Mouse (Mus musculus) bone marrow, adult 2 months (tissue): ENCODE data around the gene Defa17.
"Not testable (repeated sequence)": the region's sequence is repeated elsewhere in the genome, so short reads cannot be mapped to it uniquely, and the experiment has no call there.

Experiments used
- CTCF ChIP-seq: fragments of 200-500 bp; IDR thresholded peaks from 2 replicates; pipeline ENCODE4 v1.5.1; 2011; ENCODE audit warnings: low read length, control low read depth; ENCODE audit not compliant: control insufficient read depth, insufficient read depth
- POLR2A ChIP-seq: fragments of 200-500 bp; IDR thresholded peaks from 2 replicates; pipeline ENCODE4 v1.6.1; 2011; ENCODE audit warnings: low read depth, mild to moderate bottlenecking, control low read depth, low read length, borderline replicate concordance; ENCODE audit not compliant: control insufficient read depth

- not testable (repeated sequence) for TF ChIP-seq POLR2A, CTCF
Measured at GRCm38 (mm10) chr8:21617883-21618282, 37.7 kb upstream of the Defa17 start, which contains the start of gene Defa26.
